Mouse (Mus musculus) testis, adult 2 months (tissue): ENCODE results near the gene Dock1. TPM values are rescaled to one million over a fixed set of nuclear protein-coding genes. Genes with fewer than 3 reads are reported as not detected.

ENCODE experiments used
- H3K27ac ChIP-seq: fragments of 200-500 bp; 2 replicates; pipeline ENCODE4 v1.5.1; 2012; ENCODE audit warnings: low read depth, low read length; ENCODE audit not compliant: control insufficient read depth, insufficient read depth
- H3K27me3 ChIP-seq: fragments of 200-500 bp; 2 replicates; pipeline ENCODE4 v1.6.1; 2012; ENCODE audit warnings: mild to moderate bottlenecking, low read length, moderate library complexity; ENCODE audit not compliant: control insufficient read depth, insufficient read depth
- H3K36me3 ChIP-seq: fragments of 200-500 bp; 2 replicates; pipeline ENCODE4 v1.6.1; 2012; ENCODE audit warnings: mild to moderate bottlenecking, low read length; ENCODE audit not compliant: control insufficient read depth, insufficient read depth
- H3K4me1 ChIP-seq: fragments of 200-500 bp; 2 replicates; pipeline ENCODE4 v1.6.1; 2012; ENCODE audit warnings: low read length; ENCODE audit not compliant: control insufficient read depth, insufficient read depth
- H3K4me3 ChIP-seq: fragments of 200-500 bp; 2 replicates; pipeline ENCODE4 v1.5.1; 2012; ENCODE audit warnings: low read depth, mild to moderate bottlenecking, low read length, moderate library complexity, mixed read lengths; ENCODE audit not compliant: control insufficient read depth
- CTCF ChIP-seq: fragments of 200-500 bp; IDR thresholded peaks from 2 replicates; pipeline ENCODE4 v1.5.1; 2012; ENCODE audit warnings: low read depth, mild to moderate bottlenecking, inconsistent platforms, low read length, moderate library complexity; ENCODE audit not compliant: control insufficient read depth, insufficient read depth, insufficient replicate concordance
- POLR2A ChIP-seq: fragments of 200-500 bp; IDR thresholded peaks from 2 replicates; pipeline ENCODE4 v1.6.1; 2012; ENCODE audit warnings: low read depth, mild to moderate bottlenecking, inconsistent platforms, low read length, moderate library complexity; ENCODE audit not compliant: control insufficient read depth
- polyA plus RNA-seq: library from polyadenylated mRNA; depleted of rRNA; stranded (reverse); fragments of >200 nt; gene quantifications from 2 replicates; pipeline ENCODE4 v1.2.3, GENCODE M21; 2012

Gene Dock1
- polyA plus RNA-seq, 1 experiment: 2.2 TPM

DNA sequence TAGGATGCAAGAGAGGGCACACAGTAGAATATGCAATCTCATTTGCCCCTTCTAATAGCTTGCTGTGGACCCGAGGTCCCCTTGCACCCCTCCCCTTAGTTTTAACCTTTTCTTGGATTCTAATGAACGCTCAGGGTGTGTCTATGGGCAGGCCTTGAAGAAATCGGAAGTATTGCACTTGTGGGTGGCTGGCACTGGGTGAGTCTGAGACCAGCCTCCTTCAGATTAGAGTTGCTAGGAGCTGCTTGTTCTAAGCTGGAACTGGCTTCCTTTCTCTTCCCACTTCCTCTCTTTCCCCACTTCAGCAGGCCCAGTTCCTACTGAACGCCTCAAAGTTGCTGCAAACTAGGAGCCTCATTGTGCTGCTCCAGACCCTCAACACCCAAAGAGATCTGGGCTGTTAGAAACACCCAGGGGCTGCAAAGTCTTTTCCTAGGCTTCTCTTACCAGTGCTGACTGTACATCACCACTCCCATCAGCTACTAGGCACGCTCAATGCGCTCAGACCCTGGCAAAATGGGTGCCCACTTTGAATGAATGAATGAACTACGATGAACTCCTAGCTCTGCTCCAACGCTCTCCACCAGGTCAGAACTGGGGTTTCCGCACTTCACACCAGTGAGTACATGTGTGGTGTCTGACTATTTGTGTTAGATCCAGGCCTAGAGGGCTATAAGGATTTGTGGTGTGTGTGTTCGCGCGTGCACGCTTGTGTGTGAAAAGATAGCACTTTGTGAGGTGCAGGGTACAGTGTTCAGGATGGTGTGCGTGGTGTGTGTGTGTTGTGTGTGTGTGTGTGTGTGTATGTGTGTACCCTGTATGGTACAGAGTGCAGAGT is 761 bp upstream of the Dock1 start:
- H3K27ac ChIP-seq: peak overlapping the region; percentile 26; the same call in 1 of the 2 replicates
- H3K27me3 ChIP-seq: no peaks in the 10 kb centered on the region
- peak overlapping the region; percentile 87 for H3K4me3 ChIP-seq
- no peaks in the 10 kb centered on the region for H3K36me3 ChIP-seq
- TF ChIP-seq CTCF (no peak), POLR2A (no peak)
- H3K4me1 ChIP-seq: peaks cover 16% of the 10 kb centered on the region

DNA sequence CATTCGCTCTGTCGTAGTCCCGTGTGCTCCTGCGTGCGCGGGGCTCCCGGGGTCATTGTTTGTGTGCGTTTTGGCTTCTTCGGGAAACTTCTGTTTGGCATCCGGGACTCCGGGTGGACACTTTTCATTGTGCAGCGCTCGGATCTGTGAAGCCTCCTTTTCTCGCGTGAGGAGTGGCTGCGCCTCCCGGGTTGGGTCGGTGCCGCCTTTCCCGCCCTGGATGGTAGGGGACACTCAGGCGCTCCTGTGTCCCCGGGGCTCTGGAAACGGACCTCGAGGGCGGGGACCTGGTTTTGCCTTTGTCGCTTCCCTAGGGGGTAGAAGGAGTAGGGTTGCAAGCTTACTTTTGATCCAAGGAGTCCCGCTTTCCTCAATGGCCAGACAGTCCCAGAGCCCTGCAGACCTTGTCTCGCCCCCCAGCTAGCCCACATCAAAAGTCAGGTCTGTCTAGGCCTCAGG is 578 bp downstream of the Dock1 start:
- Histone ChIP-seq H3K36me3 (no peaks in the 10 kb centered on the region), H3K4me1 (peaks cover 16% of the 10 kb centered on the region), H3K27me3 (no peaks in the 10 kb centered on the region), H3K4me3 (peak overlapping the region; percentile 87), H3K27ac (peak overlapping the region; percentile 50)
- no peak for TF ChIP-seq CTCF
- no peak for TF ChIP-seq POLR2A

DNA sequence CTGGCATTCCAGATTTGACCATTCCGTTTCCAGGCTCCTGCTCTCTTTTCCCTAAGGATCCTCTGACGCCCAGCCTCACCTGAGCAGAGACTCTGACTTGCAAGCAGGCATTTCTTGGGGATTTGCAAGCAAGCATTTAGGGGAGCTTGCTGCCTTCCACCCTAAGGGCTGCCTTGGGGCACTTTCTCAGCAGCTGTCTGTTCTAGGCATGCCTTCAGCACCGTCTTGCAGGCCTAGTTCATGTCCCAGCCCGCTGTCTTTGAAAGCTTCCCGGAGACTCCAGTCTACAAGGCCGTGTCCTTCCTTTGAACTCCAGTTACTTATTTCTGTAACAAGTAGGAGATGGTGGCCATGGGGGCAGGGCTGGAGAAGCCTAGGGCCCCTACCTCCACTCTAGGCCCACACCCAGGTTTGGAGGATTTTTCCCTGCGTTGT is 1.0 kb downstream of the Dock1 start:
- H3K4me3 ChIP-seq: peak overlapping the region; percentile 87
- H3K27ac ChIP-seq: peak overlapping the region; percentile 50

DNA sequence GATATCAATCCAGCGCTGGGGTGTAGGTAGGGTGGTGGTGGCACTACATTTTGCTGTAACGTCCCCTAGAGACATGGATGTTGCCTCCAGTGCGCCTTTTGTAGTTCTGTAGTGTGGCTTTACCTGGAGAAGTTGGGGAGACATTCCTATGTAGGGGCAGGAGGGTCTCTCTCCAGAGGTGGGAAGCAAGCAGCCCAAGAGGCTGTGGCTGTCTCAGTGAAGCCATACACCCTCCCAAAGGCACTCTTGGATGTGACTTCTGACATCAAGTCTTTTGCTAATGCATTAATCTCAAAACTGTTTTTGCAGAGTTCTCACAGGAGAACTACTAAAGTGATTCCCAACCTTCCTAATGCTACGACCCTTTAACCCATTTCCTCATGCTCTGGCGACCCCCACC is 2.7 kb downstream of the Dock1 start:
- Histone ChIP-seq H3K27ac (no peak overlapping the region), H3K27me3 (no peaks in the 10 kb centered on the region), H3K4me3 (no peak overlapping the region), H3K36me3 (no peaks in the 10 kb centered on the region), H3K4me1 (peaks cover 16% of the 10 kb centered on the region)
- TF ChIP-seq POLR2A (no peak), CTCF (no peak)

More for the DNA sequence above, 1.0 kb downstream of the Dock1 start:
- Histone ChIP-seq H3K36me3 (no peaks in the 10 kb centered on the region), H3K4me1 (peaks cover 16% of the 10 kb centered on the region), H3K27me3 (no peaks in the 10 kb centered on the region)
- no peak for TF ChIP-seq POLR2A
- TF ChIP-seq CTCF: no peak

DNA sequence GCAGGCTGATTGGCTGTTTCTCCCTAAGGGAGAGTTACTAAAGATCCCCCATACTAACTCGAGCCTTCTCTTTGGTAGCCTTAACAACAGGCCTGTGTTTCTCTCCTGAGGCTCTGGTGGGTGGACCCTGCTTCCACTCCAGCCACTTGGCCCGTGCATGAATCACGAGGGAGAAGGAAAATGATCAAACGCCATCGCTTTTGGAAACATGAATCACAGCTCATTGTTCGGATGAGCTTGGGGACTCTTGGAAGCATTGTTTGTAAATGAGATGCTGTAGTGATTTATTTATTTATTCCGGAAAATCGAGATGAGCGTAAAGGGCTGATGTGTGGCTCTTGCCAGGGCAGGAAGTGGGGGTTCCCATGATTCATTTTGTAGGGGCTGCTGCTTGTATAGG is 3.5 kb downstream of the Dock1 start:
- no peaks in the 10 kb centered on the region for H3K27me3 ChIP-seq
- H3K4me3 ChIP-seq: no peak overlapping the region
- TF ChIP-seq POLR2A: no peak
- no peak for TF ChIP-seq CTCF
- peaks cover 16% of the 10 kb centered on the region for H3K4me1 ChIP-seq
- no peaks in the 10 kb centered on the region for H3K36me3 ChIP-seq
- no peak overlapping the region for H3K27ac ChIP-seq

DNA sequence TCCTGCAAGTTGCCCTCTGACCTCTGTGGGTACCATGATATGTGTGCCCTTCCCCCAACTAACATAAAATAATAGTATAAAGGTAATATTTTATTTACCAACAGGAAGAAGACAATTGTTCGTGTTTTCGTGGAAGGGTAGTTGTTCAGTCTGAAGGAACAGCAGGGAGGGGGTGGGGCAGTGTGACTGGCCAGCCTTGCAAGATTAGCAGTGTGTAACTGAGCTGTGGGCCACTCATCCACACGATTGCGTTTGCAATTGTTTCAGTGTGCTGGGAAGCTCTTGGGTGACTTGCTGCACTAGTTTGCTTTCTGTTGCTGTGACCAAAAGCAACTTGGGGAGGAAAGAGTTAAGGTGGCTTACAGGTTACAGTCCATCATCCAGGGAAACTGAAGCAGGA is 7.4 kb downstream of the Dock1 start:
- H3K27me3 ChIP-seq: no peaks in the 10 kb centered on the region
- H3K36me3 ChIP-seq: no peaks in the 10 kb centered on the region
- TF ChIP-seq CTCF: no peak
- no peak for TF ChIP-seq POLR2A
- no peak overlapping the region for H3K4me3 ChIP-seq
- peaks cover 4% of the 10 kb centered on the region; the same call in 1 of the 2 replicates for H3K4me1 ChIP-seq
- H3K27ac ChIP-seq: no peak overlapping the region

DNA sequence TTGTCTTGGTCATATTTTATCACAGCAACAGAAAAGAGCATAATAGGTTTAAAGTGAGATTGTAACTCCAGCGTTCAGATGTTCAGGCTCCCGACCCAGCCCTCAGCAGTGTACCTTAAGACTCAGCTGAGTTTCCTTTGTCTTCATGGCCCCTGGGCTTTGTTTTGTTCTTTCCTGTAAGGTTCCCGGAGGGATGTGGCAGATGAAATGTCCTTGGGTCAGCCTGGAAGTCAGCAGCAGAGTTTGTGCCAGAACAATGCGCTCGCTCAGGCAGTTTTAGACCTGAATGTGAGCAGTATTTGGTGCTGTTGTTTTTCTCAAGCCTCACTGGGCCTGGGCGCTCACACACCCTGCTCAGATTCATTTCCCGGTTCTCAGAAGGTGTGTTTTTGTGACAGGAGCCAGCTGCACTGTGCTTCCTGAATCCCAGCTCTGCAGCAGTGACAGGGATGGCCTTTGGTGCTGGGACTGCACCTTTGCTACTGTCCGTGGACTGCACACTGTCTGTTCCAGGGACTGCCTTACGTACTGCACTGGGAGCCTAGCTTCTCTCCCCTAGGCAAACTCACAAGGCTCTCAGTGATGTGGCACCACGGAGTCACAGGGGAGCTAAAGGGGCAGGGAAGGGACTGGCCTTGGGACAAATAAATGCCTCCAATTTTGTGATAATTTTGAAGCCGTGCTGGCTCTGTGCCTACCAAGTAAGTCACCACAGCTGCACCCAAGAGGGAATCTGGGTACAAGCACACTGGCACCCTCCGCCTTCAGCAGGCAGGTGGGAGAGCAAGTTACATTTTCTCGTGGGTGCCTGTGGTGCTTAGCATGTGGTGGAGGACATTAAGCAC is 9.1 kb downstream of the Dock1 start:
- Histone ChIP-seq H3K4me1 (peaks cover 4% of the 10 kb centered on the region; the same call in 1 of the 2 replicates), H3K27me3 (no peaks in the 10 kb centered on the region), H3K27ac (peak overlapping the region; percentile 67), H3K36me3 (no peaks in the 10 kb centered on the region), H3K4me3 (no peak overlapping the region)
- no peak for TF ChIP-seq POLR2A
- no peak for TF ChIP-seq CTCF
